Mouse (Mus musculus) hindbrain, postnatal 0 days (tissue): ENCODE measurements around the gene Tacc2. TPM values are rescaled to one million over a fixed set of nuclear protein-coding genes. Genes with fewer than 3 reads are reported as not detected.

Source experiments
- ATAC-seq: fragments of 200-750 bp; cut with Nextera tagmentation; 2 replicates; pipeline ENCODE4 v1.8.0; 2017; ENCODE audit warnings: mild to moderate bottlenecking, moderate TSS enrichment, moderate library complexity
- DNase-seq: peaks from one replicate; pipeline ENCODE4 v3.0.0-alpha.2; 2015; ENCODE audit warnings: low spot score
- H3K27ac ChIP-seq: fragments of 300-500 bp; sonication (generic); 2 replicates; pipeline ENCODE4 v1.5.1; 2014; ENCODE audit warnings: mild to moderate bottlenecking
- H3K27me3 ChIP-seq: fragments of 300-500 bp; sonication (generic); 2 replicates; pipeline ENCODE4 v1.6.1; 2014; ENCODE audit warnings: low read length, mixed read lengths; ENCODE audit not compliant: insufficient read depth
- H3K36me3 ChIP-seq: fragments of 300-500 bp; sonication (generic); 2 replicates; pipeline ENCODE4 v1.6.1; 2014; ENCODE audit warnings: low read length, mixed read lengths; ENCODE audit not compliant: insufficient read depth
- H3K4me1 ChIP-seq: fragments of 300-500 bp; sonication (generic); 2 replicates; pipeline ENCODE4 v1.6.1; 2014; ENCODE audit warnings: antibody characterized with exemption, low read length, mixed read lengths; ENCODE audit not compliant: insufficient read depth
- H3K4me2 ChIP-seq: fragments of 300-500 bp; sonication (generic); 2 replicates; pipeline ENCODE4 v1.6.1; 2014; ENCODE audit warnings: low read depth, mild to moderate bottlenecking, low read length, moderate library complexity, mixed read lengths
- H3K4me3 ChIP-seq: fragments of 300-500 bp; sonication (generic); 2 replicates; pipeline ENCODE4 v1.5.1; 2014; ENCODE audit warnings: low read length
- H3K9ac ChIP-seq: fragments of 300-500 bp; sonication (generic); replicated peaks from 2 replicates; pipeline ENCODE4 v1.6.1; 2014; ENCODE audit warnings: mild to moderate bottlenecking, low read length, moderate library complexity, mixed read lengths
- H3K9me3 ChIP-seq: fragments of 300-500 bp; sonication (generic); 2 replicates; pipeline ENCODE4 v1.6.1; 2016; ENCODE audit warnings: low read length, mixed read lengths
- CTCF ChIP-seq: IDR thresholded peaks from 2 replicates; pipeline ENCODE4 v1.5.1; 2016; ENCODE audit warnings: antibody characterized with exemption, control low read depth, low read depth
- WGBS: fragments of 180-500 bp; shearing (Covaris S2); extraction: QIAGEN DNeasy Blood & Tissue Kit; methylation state at CpG from one replicate; pipeline ENCODE4 v1.1.7; 2014; 5-methylcytosine and 5-hydroxymethylcytosine counted together
- polyA plus RNA-seq: library from polyadenylated mRNA; unstranded; fragments of >200 nt; fragmentation: Nextera tagmentation; extraction: Ambion mirVana; gene quantifications from 2 replicates; pipeline ENCODE4 v1.2.1, GENCODE M21; 2015
- total RNA-seq: library from RNA; depleted of rRNA; stranded (reverse); fragments of >200 nt; gene quantifications from 2 replicates; pipeline ENCODE4 v1.2.3, GENCODE M21; 2014

Tacc2 gene
- total and polyA plus RNA-seq, 2 experiments from 2014 or later: 38.4 to 51.8 TPM

GRCm38 (mm10) chr7:130543181-130543580 lies 34.1 kb upstream of the Tacc2 start:
- H3K27ac ChIP-seq: no peak overlapping the region
- H3K4me1 ChIP-seq: peaks cover 10% of the 10 kb centered on the region; the same call in 1 of the 2 replicates
- no peak for TF ChIP-seq CTCF
- H3K4me3 ChIP-seq: no peak overlapping the region
- no peak overlapping the region for H3K9ac ChIP-seq
- DNase-seq: no peak
- H3K27me3 ChIP-seq: no peaks in the 10 kb centered on the region
- ATAC-seq: no peak
- no peaks in the 10 kb centered on the region for H3K9me3 ChIP-seq
- peaks cover 30% of the 10 kb centered on the region for H3K36me3 ChIP-seq
- no peak overlapping the region for H3K4me2 ChIP-seq
- 98% methylated on average over 4 of the region's 4 CpGs for WGBS

- H3K9me3 ChIP-seq: no peaks in the 10 kb centered on the region
- H3K9ac ChIP-seq: no peak overlapping the region; the same call in 1 of the 2 replicates
- peaks cover 12% of the 10 kb centered on the region for H3K36me3 ChIP-seq
- WGBS: 93% methylated on average over 5 of the region's 5 CpGs
- peak overlapping the region; percentile 87 for H3K4me2 ChIP-seq
- no peak for ATAC-seq
- H3K27me3 ChIP-seq: no peaks in the 10 kb centered on the region
- H3K4me1 ChIP-seq: peaks cover 10% of the 10 kb centered on the region; the same call in 1 of the 2 replicates
- TF ChIP-seq CTCF: no peak
- H3K27ac ChIP-seq: no peak overlapping the region
- no peak for DNase-seq
- H3K4me3 ChIP-seq: peak overlapping the region; percentile 87; the same call in 1 of the 2 replicates
These were observed 31.8 kb upstream of the Tacc2 start for GRCm38 (mm10) chr7:130545401-130545800.

- Histone ChIP-seq H3K36me3 (peaks cover 12% of the 10 kb centered on the region), H3K9me3 (no peaks in the 10 kb centered on the region), H3K4me2 (peak overlapping the region; percentile 87), H3K27ac (peak overlapping the region; percentile 99), H3K4me3 (peak overlapping the region; percentile 87), H3K9ac (peak overlapping the region; percentile 90), H3K4me1 (peaks cover 10% of the 10 kb centered on the region; the same call in 1 of the 2 replicates), H3K27me3 (no peaks in the 10 kb centered on the region)
- ATAC-seq: no peak
- no peak for DNase-seq
- 46% methylated on average over 3 of the region's 3 CpGs for WGBS
- no peak for TF ChIP-seq CTCF
These were observed 31.3 kb upstream of the Tacc2 start for GRCm38 (mm10) chr7:130545893-130546292.

- Histone ChIP-seq H3K27ac (peak overlapping the region; percentile 99), H3K9ac (peak overlapping the region; percentile 90), H3K4me2 (peak overlapping the region; percentile 87), H3K9me3 (no peaks in the 10 kb centered on the region), H3K27me3 (no peaks in the 10 kb centered on the region), H3K36me3 (peaks cover 12% of the 10 kb centered on the region), H3K4me3 (peak overlapping the region; percentile 87), H3K4me1 (peaks cover 10% of the 10 kb centered on the region; the same call in 1 of the 2 replicates)
- ATAC-seq: no peak
- WGBS: 6% methylated on average over 7 of the region's 7 CpGs
- DNase-seq: no peak
- TF ChIP-seq CTCF: no peak
These were observed 30.8 kb upstream of the Tacc2 start for GRCm38 (mm10) chr7:130546421-130546790.

DNA sequence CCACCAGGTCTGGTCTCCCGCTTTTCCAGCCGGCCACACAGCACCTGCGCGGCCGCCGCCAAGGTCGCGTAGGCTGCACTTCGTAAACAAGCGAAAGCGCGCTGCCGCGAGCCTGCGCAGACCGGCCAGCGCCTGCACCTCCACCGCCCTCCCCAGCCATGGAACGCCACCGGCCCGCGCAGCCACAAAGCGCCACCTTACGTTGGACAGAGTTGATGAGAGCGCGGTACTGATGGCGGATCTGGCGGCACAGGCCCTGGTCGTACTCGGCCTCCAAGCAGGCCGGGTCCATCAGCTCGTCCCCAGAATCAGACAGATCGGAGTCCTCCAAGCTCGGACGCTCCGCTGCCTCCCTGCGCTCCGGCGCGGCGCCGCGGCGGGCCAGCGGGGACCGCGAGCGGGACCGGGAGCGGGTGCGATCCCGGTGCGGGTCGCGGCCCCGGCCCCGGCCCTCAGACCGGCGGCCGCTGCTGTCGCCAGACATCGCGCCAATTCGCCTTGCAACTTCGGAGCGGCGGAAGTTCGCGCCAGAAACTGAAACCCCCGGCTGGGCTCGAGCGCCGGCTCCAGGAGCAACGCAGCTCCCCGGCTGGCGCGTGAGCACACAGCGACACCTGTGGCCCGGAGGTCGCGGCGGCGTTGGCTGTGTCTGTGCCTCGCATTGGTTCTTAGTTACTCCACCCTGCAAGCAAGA lies 30.3 kb upstream of the Tacc2 start:
- peak; percentile 96 for DNase-seq
- peak overlapping the region; percentile 90 for H3K9ac ChIP-seq
- peak; percentile 81 for TF ChIP-seq CTCF
- peak overlapping the region; percentile 87 for H3K4me2 ChIP-seq
- H3K36me3 ChIP-seq: peaks cover 12% of the 10 kb centered on the region
- peak overlapping the region; percentile 99 for H3K27ac ChIP-seq
- peaks cover 10% of the 10 kb centered on the region; the same call in 1 of the 2 replicates for H3K4me1 ChIP-seq
- H3K9me3 ChIP-seq: no peaks in the 10 kb centered on the region
- ATAC-seq: peak; percentile 95
- H3K27me3 ChIP-seq: no peaks in the 10 kb centered on the region
- under 1% methylated on average over 84 of the region's 84 CpGs for WGBS
- peak overlapping the region; percentile 87 for H3K4me3 ChIP-seq

GRCm38 (mm10) chr7:130547635-130548175 lies 29.5 kb upstream of the Tacc2 start:
- H3K27ac ChIP-seq: peak overlapping the region; percentile 99
- H3K4me2 ChIP-seq: peak overlapping the region; percentile 87; the same call in 1 of the 2 replicates
- DNase-seq: no peak
- H3K36me3 ChIP-seq: peaks cover 12% of the 10 kb centered on the region; the same call in 1 of the 2 replicates
- H3K9me3 ChIP-seq: no peaks in the 10 kb centered on the region
- no peak overlapping the region; the same call in 1 of the 2 replicates for H3K4me3 ChIP-seq
- no peak for TF ChIP-seq CTCF
- peak; percentile 27; the same call in 1 of the 2 replicates for ATAC-seq
- 88% methylated on average over 12 of the region's 12 CpGs for WGBS
- H3K9ac ChIP-seq: no peak overlapping the region
- no peaks in the 10 kb centered on the region for H3K27me3 ChIP-seq
- peaks cover 10% of the 10 kb centered on the region; the same call in 1 of the 2 replicates for H3K4me1 ChIP-seq
